Mouse (Mus musculus) G1E-ER4 (cell line): ENCODE data around the gene Tldc2. TPM values are rescaled to one million over a fixed set of nuclear protein-coding genes. Genes with fewer than 3 reads are reported as not detected.

Experiments used
- GATA1 ChIP-seq: IDR thresholded peaks from one replicate; pipeline ENCODE4 v1.8.0; 2012; ENCODE audit warnings: low read length, inconsistent platforms
- polyA plus RNA-seq: library from polyadenylated mRNA; stranded (reverse); fragments of >175 nt; gene quantifications from 2 replicates; pipeline ENCODE4 v1.2.3, GENCODE M21; 2012

Gene Tldc2
- polyA plus RNA-seq, 1 experiment = not detected

DNA sequence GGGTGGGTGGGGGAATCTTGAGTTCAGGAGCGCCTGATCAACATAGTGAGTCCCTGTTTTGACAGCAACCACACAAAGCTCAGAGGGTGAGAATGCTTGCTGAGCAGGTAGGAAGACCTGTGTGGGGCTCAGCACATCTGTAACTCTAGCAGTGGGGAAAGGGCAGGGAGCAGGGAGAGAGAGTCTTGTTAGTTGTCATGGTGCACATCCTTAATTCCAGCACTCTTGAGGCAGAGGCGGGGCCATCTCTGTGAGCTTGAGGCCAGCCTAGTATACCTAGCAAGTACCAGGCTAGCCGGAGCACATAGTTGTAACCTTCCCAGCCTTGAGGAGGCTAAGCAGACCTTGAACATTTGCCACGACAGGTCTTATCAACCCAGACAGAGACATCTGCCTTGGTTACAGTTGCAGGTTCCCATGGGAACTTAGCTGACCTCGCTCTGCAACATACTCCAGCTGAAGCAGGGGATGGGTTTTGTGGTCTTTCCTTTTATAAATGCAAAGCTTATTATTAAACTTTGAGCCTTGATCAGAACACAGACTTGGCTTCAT lies 52.5 kb downstream of the Tldc2 start:
- no peak for TF ChIP-seq GATA1

DNA sequence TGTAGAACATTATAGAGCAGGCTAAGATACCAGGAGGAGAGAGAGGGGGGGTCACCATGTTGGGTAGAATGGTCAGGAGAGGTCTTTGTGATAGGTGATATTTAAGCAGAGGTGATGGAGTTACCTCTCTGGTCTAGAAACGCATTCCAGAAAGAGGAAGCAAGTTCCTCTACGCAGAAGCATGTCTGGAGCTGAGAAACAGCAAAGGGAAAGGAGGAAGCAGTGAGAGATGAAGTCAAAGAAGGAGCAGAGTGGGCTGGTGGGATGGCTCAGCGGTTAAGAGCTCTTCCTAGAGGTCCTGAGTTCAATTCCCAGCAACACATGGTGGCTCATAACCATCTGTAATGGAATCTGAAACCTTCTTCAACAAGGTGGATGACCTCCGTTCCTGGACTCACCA lies 55.1 kb downstream of the Tldc2 start:
- TF ChIP-seq GATA1 = no peak

DNA sequence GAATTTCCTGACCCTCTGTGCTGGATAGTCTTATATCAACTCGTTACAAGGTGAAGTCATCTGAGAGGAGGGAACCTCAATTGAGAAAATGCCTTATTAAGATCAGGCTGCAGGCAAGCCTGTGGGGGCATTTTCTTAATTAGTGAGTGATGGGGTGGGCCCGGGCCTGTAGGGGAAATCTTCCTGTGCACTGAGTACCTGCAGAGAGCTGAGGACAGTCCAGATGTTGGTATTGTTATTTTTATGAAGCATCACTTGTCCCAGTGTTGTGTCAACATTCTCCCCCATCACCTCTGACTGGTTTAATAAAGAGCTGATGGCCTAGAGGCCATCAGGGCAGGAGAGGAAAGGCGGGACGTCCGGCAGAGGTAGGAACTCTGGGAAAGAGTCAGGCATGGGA lies 57.3 kb downstream of the Tldc2 start:
- no peak for TF ChIP-seq GATA1

DNA sequence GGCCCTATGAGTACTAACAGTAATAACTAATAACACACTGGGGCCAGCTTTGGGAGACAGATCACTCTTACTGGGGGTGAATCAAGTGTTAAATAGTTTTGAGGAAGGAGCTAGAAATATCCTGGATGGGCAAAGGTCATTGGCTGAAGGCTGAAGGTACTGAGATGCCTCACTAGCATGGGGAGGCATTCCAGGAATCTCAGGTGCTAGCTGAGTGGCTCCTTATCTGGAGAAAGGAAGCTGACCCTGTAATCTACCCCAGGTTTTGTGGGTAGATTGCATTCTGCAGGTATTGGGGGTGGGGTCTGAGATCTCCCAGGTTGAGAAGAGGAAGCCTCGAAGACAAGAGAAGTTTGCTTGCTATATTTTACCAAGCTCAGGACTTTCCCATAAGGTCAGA lies 58.3 kb downstream of the Tldc2 start:
- no peak for TF ChIP-seq GATA1

Other genes starting within 250 kb of the Tldc2 start
- gene Tgif2, start 247.0 kb upstream of the Tldc2 start, polyA plus RNA-seq = 63.8 and 94.9 TPM in 2 replicates
- 0.05 and 0.08 TPM in 2 replicates for gene 4930518I15Rik, start 229.1 kb upstream of the Tldc2 start, polyA plus RNA-seq
- gene Rab5if, start 223.9 kb upstream of the Tldc2 start, polyA plus RNA-seq = 122 and 186 TPM in 2 replicates
- gene Sla2, start 199.9 kb upstream of the Tldc2 start, polyA plus RNA-seq = 0.09 and 0.14 TPM in 2 replicates
- 9.5 and 11.7 TPM in 2 replicates for gene Ndrg3, start 95.0 kb upstream of the Tldc2 start, polyA plus RNA-seq
- 4.9 and 6.4 TPM in 2 replicates for gene Dsn1, start 79.9 kb upstream of the Tldc2 start, polyA plus RNA-seq
- gene Soga1, start 7.8 kb upstream of the Tldc2 start, polyA plus RNA-seq = 30.7 and 32.1 TPM in 2 replicates
- 8.8 and 15.0 TPM in 2 replicates for gene Samhd1, start 48.2 kb downstream of the Tldc2 start, polyA plus RNA-seq
- 7.3 and 10.2 TPM in 2 replicates for gene Rbl1, start 117.5 kb downstream of the Tldc2 start, polyA plus RNA-seq
- 102 and 129 TPM in 2 replicates for gene Rpn2, start 192.0 kb downstream of the Tldc2 start, polyA plus RNA-seq
- gene Mroh8, start 192.5 kb downstream of the Tldc2 start, polyA plus RNA-seq = 0.21 and 0.53 TPM in 2 replicates